In genomic region chr3:100773237-100773636, GRCm38 (mm10) we compare ENCODE assay signal across 18 mouse cellular contexts. TPM values are rescaled to one million over a fixed set of nuclear protein-coding genes. Genes with fewer than 3 reads are reported as not detected.
DNase-seq lines count a peak whose midpoint lies in the region; ATAC-seq and TF ChIP-seq lines count a peak whose summit lies in the region.
"Had no signal": no experiment of that assay in that cellular context is flagged by ENCODE, and none has a peak within 500 bp of the region (broad histone marks: within the 10 kb centered on the region; RNA-seq: fewer than 3 reads in every experiment).

No protein-coding gene starts in this region.

- ATAC-seq in lung, embryonic 14.5 days (ENCODE audit: insufficient read depth), result no peak
- ATAC-seq: inflammation-experienced regulatory T-cells, adult 6 months had no signal

- no peak for TF ChIP-seq CTCF in lung, embryonic 14.5 days (IDR thresholded peaks at IDR 0.05; ENCODE audit: low read depth)

- no peak overlapping the region for H3K27ac ChIP-seq in heart, embryonic 10.5 days
- no peak overlapping the region for H3K27ac ChIP-seq in lung, embryonic 14.5 days (ENCODE audit: low read depth)
- H3K27ac ChIP-seq: embryonic facial prominence, embryonic 13.5 days; forebrain, embryonic 10.5 days had no signal

- H3K9ac ChIP-seq in lung, embryonic 14.5 days, result no peak overlapping the region
- H3K9ac ChIP-seq: embryonic facial prominence, embryonic 13.5 days had no signal

- intact Hi-C loops in heart, postnatal 25 days (cut with DNase I), result loop anchor here (5.0 kb wide), 1 partner anchor 134 kb away; no protein-coding TSS in a partner anchor

- H3K27me3 ChIP-seq in heart, embryonic 10.5 days (ENCODE audit: insufficient read depth, poor library complexity, severe bottlenecking), result no peaks in the 10 kb centered on the region
- H3K27me3 ChIP-seq in lung, embryonic 14.5 days (ENCODE audit: insufficient read depth, low read length), result no peaks in the 10 kb centered on the region
- H3K27me3 ChIP-seq: embryonic facial prominence, embryonic 13.5 days had no signal

- no peaks in the 10 kb centered on the region for H3K9me3 ChIP-seq in heart, embryonic 10.5 days
- H3K9me3 ChIP-seq in lung, embryonic 14.5 days (ENCODE audit: low read depth, low read length), result no peaks in the 10 kb centered on the region
- H3K9me3 ChIP-seq: embryonic facial prominence, embryonic 13.5 days; forebrain, embryonic 10.5 days had no signal

- DNase-seq in heart, adult 11 months, result peak; percentile 95
- DNase-seq in heart, embryonic 10.5 days (ENCODE audit: low spot score), result no peak
- DNase-seq in lung, embryonic 14.5 days, result peak; percentile 16
- DNase-seq in lung, adult 18-20 months, result no peak
- peak; percentile 19 for DNase-seq in heart, postnatal 25 days (ENCODE audit: low spot score)
- peak; percentile 15 to 69 for DNase-seq in lung, postnatal 4 days
- DNase-seq in cerebellum, adult 8-10 months, result no peak
- no peak for DNase-seq in cerebellum, adult 11-12 months
- DNase-seq: gastrocnemius, postnatal 25 days; thymus, adult 2 months had no signal

- H3K4me3 ChIP-seq in heart, embryonic 10.5 days, result no peak overlapping the region
- H3K4me3 ChIP-seq in lung, embryonic 14.5 days (ENCODE audit: low read depth, low read length), result no peak overlapping the region
- H3K4me3 ChIP-seq: embryonic facial prominence, embryonic 13.5 days; forebrain, embryonic 10.5 days had no signal

- no peak overlapping the region for H3K4me2 ChIP-seq in lung, embryonic 14.5 days
- H3K4me2 ChIP-seq: embryonic facial prominence, embryonic 13.5 days had no signal

- no peaks in the 10 kb centered on the region for H3K36me3 ChIP-seq in heart, embryonic 10.5 days
- no peaks in the 10 kb centered on the region for H3K36me3 ChIP-seq in lung, embryonic 14.5 days (ENCODE audit: insufficient read depth)
- H3K36me3 ChIP-seq: embryonic facial prominence, embryonic 13.5 days; forebrain, embryonic 10.5 days had no signal

- H3K4me1 ChIP-seq in heart, embryonic 10.5 days, result peaks cover 5% of the 10 kb centered on the region; the same call in 1 of the 2 replicates
- no peaks in the 10 kb centered on the region for H3K4me1 ChIP-seq in lung, embryonic 14.5 days (ENCODE audit: insufficient read depth)

- 52% methylated on average over 6 of the region's 6 CpGs for WGBS in heart, embryonic 10.5 days
- WGBS in lung, embryonic 14.5 days, result 58% methylated on average over 6 of the region's 6 CpGs

RNA-seq across cellular contexts. Expression of gene Vtcn1, which starts 52.0 kb away (rescaled TPM):
- polyA plus RNA-seq in heart, embryonic 10.5 days (2016; fragmentation: Nextera tagmentation; extraction: Ambion mirVana), result 0.05 TPM in 2 replicates
- polyA plus RNA-seq in lung, embryonic 14.5 days (2014; fragmentation: Nextera tagmentation; extraction: Ambion mirVana), result 0.09 and 0.16 TPM in 2 replicates
- under 1 TPM; 0.52 to 0.53 TPM for total RNA-seq in heart, postnatal 25 days (2021)
- total RNA-seq: left cerebral cortex, postnatal 10 days; megakaryocyte-erythroid progenitor cell, adult 5-6 weeks; monocyte, adult 5-6 weeks had no signal
- polyA plus RNA-seq: forebrain, embryonic 10.5 days; inflammation-experienced regulatory T-cells, adult 6 months; neural tube, embryonic 14.5 days; small intestine, adult 2 months had no signal

Comparison
In these comparisons a context has a peak if more than half of its experiments do, and no peak if none do; other contexts are left out.
1. DNase-seq: peak in heart, adult 11 months (single experiment), lung, embryonic 14.5 days (single experiment), heart, postnatal 25 days (single experiment) and lung, postnatal 4 days (2 of 2); none in heart, embryonic 10.5 days (single experiment), lung, adult 18-20 months (0 of 2), cerebellum, adult 8-10 months (single experiment) and cerebellum, adult 11-12 months (single experiment).